Mouse (Mus musculus) midbrain, embryonic 10.5 days (tissue): ENCODE results near the gene Phlpp1. TPM values are rescaled to one million over a fixed set of nuclear protein-coding genes. Genes with fewer than 3 reads are reported as not detected.

Source experiments
- DNase-seq: peaks from one replicate; pipeline ENCODE4 v3.0.0-alpha.2; 2017; ENCODE audit warnings: low spot score
- H3K27ac ChIP-seq: fragments of 300-500 bp; sonication (generic); replicated peaks from 2 replicates; pipeline ENCODE4 v1.5.1; 2016; ENCODE audit warnings: mild to moderate bottlenecking
- H3K27me3 ChIP-seq: fragments of 300-500 bp; sonication (generic); 2 replicates; pipeline ENCODE4 v1.6.1; 2016; ENCODE audit warnings: low read depth, mild to moderate bottlenecking; ENCODE audit not compliant: poor library complexity, severe bottlenecking
- H3K36me3 ChIP-seq: fragments of 300-500 bp; sonication (generic); 2 replicates; pipeline ENCODE4 v1.6.1; 2016; ENCODE audit warnings: mild to moderate bottlenecking, moderate library complexity
- H3K4me1 ChIP-seq: fragments of 300-500 bp; sonication (generic); 2 replicates; pipeline ENCODE4 v1.6.1; 2016
- H3K4me3 ChIP-seq: fragments of 300-500 bp; sonication (generic); 2 replicates; pipeline ENCODE4 v1.5.1; 2016; ENCODE audit warnings: mild to moderate bottlenecking, moderate library complexity
- H3K9me3 ChIP-seq: fragments of 300-500 bp; sonication (generic); replicated peaks from 2 replicates; pipeline ENCODE4 v1.6.1; 2016; ENCODE audit warnings: mild to moderate bottlenecking
- WGBS: fragments of 180-500 bp; shearing (Covaris S2); methylation state at CpG from one replicate; pipeline ENCODE4 v1.1.7; 2016; 5-methylcytosine and 5-hydroxymethylcytosine counted together
- polyA plus RNA-seq: library from polyadenylated mRNA; unstranded; fragments of >200 nt; fragmentation: Nextera tagmentation; extraction: Ambion mirVana; gene quantifications from 2 replicates; pipeline ENCODE4 v1.2.1, GENCODE M21; 2016

The Phlpp1 gene
- polyA plus RNA-seq, 1 experiment from 2014 or later, result 4.8 TPM

DNA sequence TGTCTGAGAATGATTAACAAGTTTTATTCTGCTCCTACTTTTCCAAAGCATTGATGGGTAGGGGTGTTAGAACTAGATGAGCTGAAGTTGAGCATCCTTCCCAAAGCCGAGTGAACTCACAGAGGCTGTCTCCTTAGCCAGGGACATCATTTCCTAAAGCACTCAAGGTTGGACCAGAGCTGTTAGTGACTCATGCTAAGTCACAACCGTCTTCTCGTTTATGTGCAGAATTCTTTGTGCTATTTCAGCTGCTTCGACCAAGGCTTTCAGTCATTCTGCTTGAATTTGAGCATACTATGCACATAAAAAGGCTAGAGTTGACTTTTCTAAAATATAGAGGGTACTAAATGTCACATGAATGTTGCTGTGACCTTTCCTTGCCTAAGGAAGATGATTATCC is 142.9 kb downstream of the Phlpp1 start:
- no peaks in the 10 kb centered on the region for H3K27me3 ChIP-seq
- no peak overlapping the region for H3K27ac ChIP-seq
- no peak for DNase-seq
- H3K4me1 ChIP-seq, result no peaks in the 10 kb centered on the region
- no peak overlapping the region for H3K4me3 ChIP-seq
- 90% methylated on average over 4 of the region's 4 CpGs for WGBS
- H3K36me3 ChIP-seq, result peaks cover 11% of the 10 kb centered on the region
- H3K9me3 ChIP-seq, result no peaks in the 10 kb centered on the region

DNA sequence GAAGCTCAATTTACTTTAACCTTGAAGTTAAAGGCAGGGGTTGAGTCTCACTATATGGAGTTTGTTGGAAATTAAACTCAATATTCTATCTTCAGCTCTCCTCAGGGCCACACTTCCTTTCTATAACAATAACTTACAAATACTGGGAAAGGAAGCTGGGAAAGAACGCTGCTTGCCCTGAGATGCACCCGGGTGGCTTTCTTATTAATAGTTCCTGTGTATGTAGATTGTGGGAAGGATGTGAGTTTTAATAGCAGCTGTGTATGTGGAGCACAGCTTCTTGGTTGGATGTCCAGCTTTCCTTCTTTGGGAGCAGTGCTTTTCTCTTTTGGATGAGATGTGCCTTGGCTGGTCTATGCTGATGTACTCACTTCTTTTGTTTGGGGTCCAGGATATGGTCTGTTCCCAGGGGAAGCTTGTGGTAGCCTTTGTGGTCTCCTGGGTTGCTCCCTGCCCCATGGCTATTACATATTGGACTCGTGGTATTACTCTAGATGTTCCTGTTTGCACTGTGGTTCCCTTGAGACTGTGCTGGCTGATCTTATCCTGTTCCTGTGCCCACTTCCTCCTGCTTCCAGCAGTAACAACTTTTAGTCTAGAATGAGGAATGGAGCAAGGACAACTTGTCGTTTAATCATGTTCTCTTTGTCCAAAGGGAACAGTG is 145.2 kb downstream of the Phlpp1 start:
- Histone ChIP-seq H3K9me3 (no peaks in the 10 kb centered on the region), H3K27ac (no peak overlapping the region), H3K27me3 (no peaks in the 10 kb centered on the region), H3K4me1 (no peaks in the 10 kb centered on the region), H3K4me3 (no peak overlapping the region), H3K36me3 (peaks cover 13% of the 10 kb centered on the region)
- DNase-seq, result no peak
- 81% methylated on average over 4 of the region's 4 CpGs for WGBS

DNA sequence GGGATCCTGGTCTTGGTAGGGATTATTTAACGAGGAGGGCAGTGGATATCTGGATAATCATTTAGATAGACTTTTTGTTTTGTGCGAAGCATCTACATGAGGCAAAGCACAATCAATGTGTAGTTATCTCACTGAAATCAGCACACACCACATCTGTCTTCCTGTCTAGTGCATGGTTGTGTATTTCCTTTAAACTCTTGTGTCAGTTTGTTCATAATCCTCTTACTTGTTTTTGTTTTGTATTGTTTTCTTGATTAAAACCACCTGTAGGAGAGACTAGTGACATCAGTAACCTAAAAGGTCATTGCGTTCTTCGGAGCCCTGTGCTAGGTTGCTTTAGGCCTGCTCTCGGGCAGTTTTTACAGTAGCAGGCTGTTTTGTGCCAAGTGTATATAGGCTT is 146.8 kb downstream of the Phlpp1 start:
- WGBS, result 90% methylated on average over 5 of the region's 5 CpGs

DNA sequence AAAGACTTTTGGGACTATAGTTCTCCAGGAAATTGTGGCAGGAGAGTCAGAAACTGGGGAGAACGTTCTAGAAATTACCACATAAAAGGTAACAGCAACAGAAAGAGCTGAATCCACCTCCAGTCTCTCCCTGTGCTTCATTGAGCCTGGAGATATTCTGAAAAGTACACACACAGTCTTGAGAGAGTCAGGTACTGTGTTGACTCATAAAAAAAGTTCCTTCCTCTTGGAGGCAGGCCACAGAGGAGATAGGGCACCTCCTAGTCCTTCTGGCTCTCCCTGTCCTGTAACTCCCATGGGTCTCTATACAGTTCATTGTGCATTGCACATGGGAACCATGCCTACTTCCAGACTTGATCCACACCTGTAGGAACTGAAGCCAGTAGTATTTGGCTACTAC is 149.0 kb downstream of the Phlpp1 start:
- Histone ChIP-seq H3K4me3 (no peak overlapping the region), H3K27ac (no peak overlapping the region), H3K4me1 (no peaks in the 10 kb centered on the region), H3K36me3 (peaks cover 13% of the 10 kb centered on the region), H3K27me3 (no peaks in the 10 kb centered on the region), H3K9me3 (no peaks in the 10 kb centered on the region)
- no peak for DNase-seq
- WGBS, result 93% methylated on average over 1 of the region's 1 CpGs

More for the DNA sequence above, 146.8 kb downstream of the Phlpp1 start:
- Histone ChIP-seq H3K36me3 (peaks cover 13% of the 10 kb centered on the region), H3K27me3 (no peaks in the 10 kb centered on the region), H3K4me1 (no peaks in the 10 kb centered on the region), H3K4me3 (no peak overlapping the region), H3K27ac (no peak overlapping the region), H3K9me3 (no peaks in the 10 kb centered on the region)
- DNase-seq, result no peak

DNA sequence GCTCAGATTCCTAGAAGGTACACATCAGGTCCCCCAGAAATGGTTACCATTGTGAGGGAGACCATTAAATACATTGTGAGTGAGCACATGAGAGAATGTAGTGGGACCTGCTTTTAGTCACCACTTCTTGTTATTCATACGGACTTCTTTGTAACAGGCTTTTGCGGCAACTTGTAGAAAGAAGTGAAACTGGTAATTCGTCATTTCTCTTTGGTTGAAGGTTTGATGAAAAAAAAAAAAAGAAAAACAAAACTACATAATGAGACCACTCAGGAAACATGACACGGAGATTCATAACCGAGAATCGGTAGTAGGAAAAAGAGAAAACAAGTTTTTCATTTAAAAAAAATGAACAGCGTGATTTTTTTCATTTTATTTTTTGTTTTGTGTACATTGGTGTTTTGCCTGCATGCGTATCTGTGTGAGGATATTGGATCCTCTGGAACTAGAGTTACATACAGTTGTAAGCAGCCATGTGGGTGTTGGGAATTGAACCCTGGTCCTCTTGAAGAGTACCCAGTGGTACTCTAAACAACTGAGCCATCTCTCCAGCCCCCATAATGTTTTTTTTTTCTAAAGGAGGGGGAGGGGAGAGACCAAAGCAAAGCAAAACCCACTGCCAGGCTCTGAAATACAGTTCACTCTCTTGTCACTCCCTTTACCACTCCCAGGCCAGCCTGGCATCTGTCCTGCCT is 150.0 kb downstream of the Phlpp1 start:
- DNase-seq, result no peak
- Histone ChIP-seq H3K27ac (no peak overlapping the region), H3K4me1 (no peaks in the 10 kb centered on the region), H3K27me3 (no peaks in the 10 kb centered on the region), H3K36me3 (peaks cover 13% of the 10 kb centered on the region), H3K4me3 (no peak overlapping the region), H3K9me3 (no peaks in the 10 kb centered on the region)
- 92% methylated on average over 8 of the region's 8 CpGs for WGBS

DNA sequence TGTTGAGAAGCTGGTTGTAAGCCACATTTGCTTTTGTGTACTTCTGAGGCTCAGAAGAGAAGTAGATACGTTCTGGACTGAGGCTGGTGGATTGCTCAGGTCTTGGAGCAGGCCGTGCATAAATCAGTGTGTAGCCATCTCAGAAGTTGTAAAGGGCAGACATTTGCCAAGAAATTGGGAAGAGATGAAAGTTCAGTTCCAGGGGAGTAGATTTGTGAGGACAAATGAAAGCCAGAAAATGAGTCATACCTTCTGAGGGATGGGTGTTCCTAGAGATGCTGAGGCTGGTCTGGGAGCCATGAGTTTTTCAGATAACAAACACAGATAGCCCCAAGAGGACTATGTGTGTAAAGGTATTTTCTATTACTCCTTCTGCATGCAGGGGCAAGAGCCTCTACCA is 155.1 kb downstream of the Phlpp1 start:
- DNase-seq, result no peak
- Histone ChIP-seq H3K4me3 (no peak overlapping the region), H3K27me3 (no peaks in the 10 kb centered on the region), H3K27ac (no peak overlapping the region), H3K4me1 (no peaks in the 10 kb centered on the region), H3K36me3 (no peaks in the 10 kb centered on the region), H3K9me3 (no peaks in the 10 kb centered on the region)
- 89% methylated on average over 2 of the region's 2 CpGs for WGBS

DNA sequence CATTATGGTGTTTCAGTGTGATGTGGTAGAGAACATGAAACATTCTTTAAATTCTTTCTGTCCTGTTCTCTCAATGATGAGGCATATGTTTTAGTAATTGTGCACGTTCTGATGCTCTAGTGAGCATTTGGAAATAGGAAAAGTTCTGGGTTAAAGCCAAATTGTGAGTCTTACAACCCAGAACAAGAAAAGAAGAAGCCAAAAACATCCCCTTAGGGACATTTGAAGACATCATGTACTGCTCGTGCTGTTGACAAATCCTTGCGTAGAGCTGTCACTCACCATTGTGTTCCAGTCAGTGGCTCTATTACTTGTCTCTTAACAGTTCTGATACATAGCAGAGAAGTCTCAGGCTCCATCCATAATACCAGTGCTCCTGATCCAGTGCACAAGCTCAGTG is 170.5 kb downstream of the Phlpp1 start:
- Histone ChIP-seq H3K27me3 (no peaks in the 10 kb centered on the region), H3K4me1 (no peaks in the 10 kb centered on the region), H3K9me3 (no peaks in the 10 kb centered on the region), H3K27ac (no peak overlapping the region), H3K4me3 (no peak overlapping the region), H3K36me3 (peaks cover 55% of the 10 kb centered on the region)
- 90% methylated on average over 3 of the region's 3 CpGs for WGBS
- no peak for DNase-seq

DNA sequence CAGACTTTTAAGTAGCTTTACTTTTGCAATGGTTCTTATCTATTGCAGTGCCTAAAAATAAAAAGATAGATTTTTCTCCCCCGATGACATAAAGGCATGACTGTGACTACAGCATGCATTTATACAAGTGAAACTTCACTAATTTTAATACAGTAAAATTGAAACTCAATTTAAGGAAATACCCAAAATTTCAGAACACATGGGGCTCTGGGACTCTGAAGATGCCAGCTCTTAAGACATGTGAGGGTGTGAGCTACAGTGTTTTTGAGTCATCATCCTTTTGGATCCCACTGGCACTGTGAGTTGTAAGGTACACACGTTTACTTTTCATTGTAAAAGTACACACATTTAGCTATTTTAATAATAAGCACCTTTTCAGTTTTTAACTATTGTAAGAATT is 173.7 kb downstream of the Phlpp1 start:
- no peaks in the 10 kb centered on the region for H3K9me3 ChIP-seq
- DNase-seq, result no peak
- WGBS, result 86% methylated on average over 2 of the region's 2 CpGs
- H3K27ac ChIP-seq, result no peak overlapping the region
- no peaks in the 10 kb centered on the region for H3K27me3 ChIP-seq
- peaks cover 58% of the 10 kb centered on the region for H3K36me3 ChIP-seq
- no peak overlapping the region for H3K4me3 ChIP-seq
- H3K4me1 ChIP-seq, result no peaks in the 10 kb centered on the region

DNA sequence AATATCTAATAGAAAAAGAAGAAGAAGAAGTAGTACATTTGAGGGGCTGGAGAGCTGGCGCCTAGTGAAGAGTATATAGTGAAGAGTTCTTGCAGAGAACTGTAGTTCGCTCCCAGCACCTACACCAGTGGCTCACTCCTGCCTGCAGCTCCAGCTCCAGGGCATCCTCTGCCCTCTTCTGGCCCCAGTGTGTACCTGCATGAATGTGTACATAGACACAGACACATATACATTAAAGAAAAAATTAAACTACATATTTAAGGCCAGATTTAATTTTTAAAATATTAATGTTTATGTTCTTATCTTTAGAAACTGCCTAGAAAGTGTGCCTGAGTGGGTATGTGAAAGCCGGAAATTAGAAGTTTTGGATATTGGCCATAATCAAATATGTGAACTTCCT is 175.2 kb downstream of the Phlpp1 start:
- H3K36me3 ChIP-seq, result peaks cover 67% of the 10 kb centered on the region
- no peaks in the 10 kb centered on the region for H3K9me3 ChIP-seq
- no peak overlapping the region for H3K4me3 ChIP-seq
- no peaks in the 10 kb centered on the region for H3K4me1 ChIP-seq
- 90% methylated on average over 3 of the region's 3 CpGs for WGBS
- H3K27me3 ChIP-seq, result no peaks in the 10 kb centered on the region
- no peak for DNase-seq
- H3K27ac ChIP-seq, result no peak overlapping the region

DNA sequence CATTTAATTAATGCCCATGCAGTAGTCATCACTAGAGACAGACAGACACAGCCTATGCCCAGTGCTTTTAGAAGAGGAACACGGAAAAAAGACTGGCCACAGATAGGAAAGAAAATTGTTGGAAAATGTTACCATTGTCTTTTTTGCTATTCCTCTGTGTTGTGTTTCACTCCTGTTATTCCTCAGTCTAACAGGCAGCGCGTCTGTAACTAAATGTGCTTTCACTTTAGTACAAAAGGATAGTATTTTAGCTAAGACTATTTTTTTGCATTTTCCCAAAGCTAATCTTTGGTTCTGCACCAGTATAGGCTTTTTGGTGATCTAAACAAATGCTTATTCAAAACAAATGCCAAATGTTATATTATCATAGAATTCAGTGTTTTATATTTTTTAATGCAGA is 177.6 kb downstream of the Phlpp1 start:
- H3K4me3 ChIP-seq, result no peak overlapping the region
- H3K27ac ChIP-seq, result no peak overlapping the region
- H3K9me3 ChIP-seq, result no peaks in the 10 kb centered on the region
- H3K27me3 ChIP-seq, result no peaks in the 10 kb centered on the region
- H3K4me1 ChIP-seq, result no peaks in the 10 kb centered on the region
- peaks cover 50% of the 10 kb centered on the region for H3K36me3 ChIP-seq
- DNase-seq, result no peak
- WGBS, result 96% methylated on average over 3 of the region's 3 CpGs

DNA sequence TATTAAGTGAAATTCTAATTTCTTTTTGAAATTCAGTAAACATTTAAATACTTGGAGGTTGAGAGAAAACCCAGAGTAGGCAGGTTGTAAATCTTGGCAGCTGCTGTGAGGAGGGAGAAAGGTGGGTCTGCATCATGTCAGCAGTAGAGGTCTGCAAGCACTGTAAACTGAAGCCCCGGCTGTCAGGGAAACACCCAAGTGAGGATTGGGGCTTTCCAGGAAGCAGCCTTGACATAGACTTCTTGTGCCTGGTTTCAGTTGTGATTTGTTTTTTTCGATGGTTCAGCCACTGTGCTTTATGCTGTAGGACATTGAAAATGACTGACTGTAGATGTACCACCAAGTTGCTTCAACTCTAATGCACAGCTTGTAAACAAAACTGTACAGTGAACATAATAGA is 180.0 kb downstream of the Phlpp1 start:
- H3K27me3 ChIP-seq, result no peaks in the 10 kb centered on the region
- peaks cover 27% of the 10 kb centered on the region for H3K36me3 ChIP-seq
- DNase-seq, result no peak
- no peak overlapping the region for H3K4me3 ChIP-seq
- H3K4me1 ChIP-seq, result no peaks in the 10 kb centered on the region
- no peak overlapping the region for H3K27ac ChIP-seq
- 90% methylated on average over 2 of the region's 2 CpGs for WGBS
- H3K9me3 ChIP-seq, result no peaks in the 10 kb centered on the region

DNA sequence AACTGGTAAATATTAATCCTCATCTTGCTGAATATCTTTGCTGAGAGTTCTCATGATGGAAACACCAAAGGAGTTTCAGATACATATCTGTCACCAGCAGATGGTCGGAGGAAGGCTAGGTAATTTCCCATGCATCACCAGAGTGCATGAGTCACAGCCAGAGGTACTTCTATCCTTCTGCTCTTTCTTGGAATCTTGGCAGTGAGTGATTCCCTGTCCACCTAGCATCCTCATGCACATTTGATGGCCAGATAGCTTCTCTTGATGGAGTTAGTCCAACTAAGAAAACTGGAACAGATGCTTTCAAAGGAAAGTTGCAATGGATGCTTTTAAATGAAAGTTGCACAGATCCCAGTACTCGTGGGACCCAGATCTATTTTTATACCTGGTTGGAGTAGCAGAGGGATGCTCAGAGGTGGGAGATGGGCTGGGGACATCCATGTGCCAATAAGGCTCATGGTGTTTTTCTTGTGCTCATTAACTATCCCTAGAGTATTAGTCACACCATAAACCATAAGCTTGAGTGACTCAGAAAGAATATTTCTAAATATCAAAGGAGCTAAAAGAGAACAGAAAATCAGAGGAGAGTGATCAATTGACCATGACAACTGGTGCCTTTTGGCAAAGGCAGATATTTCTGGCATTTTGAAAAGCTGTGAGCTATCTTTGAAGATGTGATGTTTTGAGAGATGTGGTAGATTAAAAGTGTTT is 181.4 kb downstream of the Phlpp1 start:
- WGBS, result 87% methylated on average over 2 of the region's 2 CpGs
- Histone ChIP-seq H3K4me3 (no peak overlapping the region), H3K4me1 (no peaks in the 10 kb centered on the region), H3K9me3 (no peaks in the 10 kb centered on the region), H3K27ac (no peak overlapping the region), H3K36me3 (peaks cover 14% of the 10 kb centered on the region), H3K27me3 (no peaks in the 10 kb centered on the region)
- DNase-seq, result no peak

DNA sequence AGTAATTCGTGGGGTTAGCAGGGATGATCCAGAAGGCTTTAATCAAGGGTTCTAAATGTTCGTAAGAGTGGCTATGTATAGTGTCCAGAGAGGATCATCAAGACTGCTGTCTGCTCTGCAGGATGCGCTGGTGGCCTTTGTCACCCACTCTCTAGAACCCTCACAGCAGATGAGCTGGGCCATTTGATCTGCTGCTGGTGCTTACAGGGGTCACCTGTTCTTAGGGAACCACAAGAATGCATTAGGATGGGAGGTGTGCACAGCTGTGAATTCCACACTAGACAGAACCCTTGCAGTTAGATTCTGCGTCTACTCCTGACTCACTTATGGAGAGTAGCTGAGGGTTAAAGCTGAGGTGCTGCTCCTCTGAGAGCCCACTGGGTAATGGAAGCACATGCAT is 182.4 kb downstream of the Phlpp1 start:
- peaks cover 14% of the 10 kb centered on the region for H3K36me3 ChIP-seq
- H3K4me3 ChIP-seq, result no peak overlapping the region
- no peak for DNase-seq
- no peaks in the 10 kb centered on the region for H3K4me1 ChIP-seq
- 90% methylated on average over 4 of the region's 4 CpGs for WGBS
- no peak overlapping the region for H3K27ac ChIP-seq
- no peaks in the 10 kb centered on the region for H3K27me3 ChIP-seq
- no peaks in the 10 kb centered on the region for H3K9me3 ChIP-seq
